Mouse (Mus musculus): ENCODE data around the gene Bbs7. TPM values are rescaled to one million over a fixed set of nuclear protein-coding genes. Genes with fewer than 3 reads are reported as not detected.

Bbs7 gene
- 1.1 and 1.3 TPM in 2 replicates for polyA plus RNA-seq (2012; ENCODE audit: low replicate concordance)

GRCm38 (mm10) chr3:36613202-36613907 is at the start of gene Bbs7:
Gene Bbs7 (minus strand): TSS chr3:36613477.

GRCm38 (mm10) chr3:36571827-36572378 is 41.4 kb downstream of the Bbs7 start, which contains the start of gene Ccna2:
Gene Ccna2 (minus strand): TSS chr3:36572150.

GRCm38 (mm10) chr3:36552406-36553047 is 60.8 kb downstream of the Bbs7 start, which contains the start of gene Exosc9:
Gene Exosc9 (plus strand): TSS chr3:36552606.

Other genes starting within 250 kb of the Bbs7 start
- gene Anxa5, start 137.6 kb downstream of the Bbs7 start, polyA plus RNA-seq (2012; ENCODE audit: low replicate concordance): 16.9 and 31.8 TPM in 2 replicates
- gene 1810062G17Rik, start 137.5 kb downstream of the Bbs7 start, polyA plus RNA-seq (2012; ENCODE audit: low replicate concordance): 0.27 TPM in 1 of 2 replicates, not detected in the other
- gene Gm11549, start 91.7 kb downstream of the Bbs7 start, polyA plus RNA-seq (2012; ENCODE audit: low replicate concordance): not detected in 2 replicates
- 0.41 and 3.8 TPM in 2 replicates for gene Exosc9, start 60.9 kb downstream of the Bbs7 start, polyA plus RNA-seq (2012; ENCODE audit: low replicate concordance)
- gene Ccna2, start 41.3 kb downstream of the Bbs7 start, polyA plus RNA-seq (2012; ENCODE audit: low replicate concordance): 270 and 326 TPM in 2 replicates
- gene Trpc3, start 76.7 kb upstream of the Bbs7 start, polyA plus RNA-seq (2012; ENCODE audit: low replicate concordance): not detected in 2 replicates
- 1.7 and 3.6 TPM in 2 replicates for gene 4932438A13Rik, start 249.6 kb upstream of the Bbs7 start, polyA plus RNA-seq (2012; ENCODE audit: low replicate concordance)